Mouse (Mus musculus) spleen, adult 2 months (tissue): Measurements from ENCODE around the gene Dnaaf1.

Source experiments
- CTCF ChIP-seq: fragments of 200-500 bp; IDR thresholded peaks from 2 replicates; pipeline ENCODE4 v1.5.1; 2011; ENCODE audit warnings: mild to moderate bottlenecking, inconsistent platforms; ENCODE audit not compliant: insufficient read depth, insufficient read length, insufficient replicate concordance; ENCODE audit errors: extremely low read depth
- POLR2A ChIP-seq: fragments of 200-500 bp; IDR thresholded peaks from 2 replicates; pipeline ENCODE4 v1.6.1; 2011; ENCODE audit warnings: low read depth, low read length, inconsistent platforms

GRCm38 (mm10) chr8:119604996-119605395 is 30.0 kb downstream of the Dnaaf1 start, which contains the start of gene Taf1c:
- TF ChIP-seq CTCF (peak; percentile 95), POLR2A (peak; percentile 32)
